Mouse (Mus musculus) kidney, postnatal 10 days (tissue): Measurements from ENCODE around the gene Limd1.

Experiments
- DNase-seq: peaks from one replicate; pipeline ENCODE4 v3.0.0; 2021; ENCODE audit warnings: mixed read lengths

Limd1 gene

DNA sequence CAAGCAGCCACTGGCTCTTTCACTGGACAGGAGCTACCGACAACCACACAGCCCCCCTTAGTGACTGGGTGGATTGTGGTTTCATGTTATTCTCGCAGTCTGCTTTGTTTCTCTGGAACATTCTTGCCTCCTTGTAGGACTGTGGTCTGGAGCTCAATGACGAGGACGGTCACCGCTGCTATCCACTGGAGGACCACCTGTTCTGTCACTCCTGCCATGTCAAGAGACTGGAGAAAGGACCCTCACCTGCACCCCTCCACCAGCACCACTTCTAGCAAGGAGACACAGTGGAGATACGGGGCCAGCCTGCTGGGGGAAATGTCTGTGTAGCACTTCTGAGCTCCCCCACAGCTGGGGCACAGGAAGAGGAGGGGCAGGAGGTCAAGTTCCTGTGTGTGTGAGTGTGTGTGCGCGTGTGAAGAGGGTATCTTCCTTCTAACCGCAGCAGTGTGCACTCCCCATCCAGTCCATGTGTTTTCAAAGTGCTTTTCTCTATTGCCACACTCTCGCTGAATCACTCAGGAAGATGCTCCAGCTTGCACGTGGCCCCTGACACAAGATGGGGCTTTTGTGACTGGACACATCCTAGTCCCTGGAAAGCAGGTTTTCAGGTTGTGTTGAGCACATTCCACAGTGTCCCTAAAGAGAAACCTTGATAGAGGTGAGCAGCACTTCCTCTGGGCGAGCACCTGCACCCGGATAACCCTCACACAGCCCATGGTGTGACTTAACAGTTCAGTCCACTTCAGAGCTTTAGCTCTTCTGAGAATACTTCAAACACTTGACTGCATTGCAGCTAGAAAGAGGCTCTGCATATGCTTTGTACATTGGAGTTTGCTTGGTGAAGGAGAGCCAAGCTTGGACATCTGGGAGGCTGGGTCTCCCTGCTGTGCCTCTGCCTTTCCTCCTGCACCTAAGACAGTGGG lies 40.7 kb downstream of the Limd1 start:
- DNase-seq: no peak

DNA sequence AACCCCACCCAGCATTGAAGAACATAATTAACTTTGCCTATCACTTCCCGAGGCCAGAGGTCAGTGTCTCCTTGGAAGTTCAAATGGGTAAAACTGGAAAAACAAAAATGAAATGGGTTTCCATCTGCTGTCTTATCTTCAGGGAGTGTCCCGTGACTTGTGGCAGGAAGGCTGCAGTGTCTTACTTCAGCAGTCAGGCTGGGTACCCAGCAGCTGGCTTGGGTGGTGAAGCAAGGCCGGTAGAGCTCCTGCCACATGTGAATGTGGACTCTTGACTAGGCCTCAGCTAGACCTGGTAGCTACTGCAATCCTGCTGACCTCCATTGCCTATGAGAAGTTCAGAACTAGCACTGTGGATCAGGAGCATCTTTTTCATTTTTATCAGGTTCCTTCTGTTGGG lies 42.2 kb downstream of the Limd1 start:
- DNase-seq: no peak

DNA sequence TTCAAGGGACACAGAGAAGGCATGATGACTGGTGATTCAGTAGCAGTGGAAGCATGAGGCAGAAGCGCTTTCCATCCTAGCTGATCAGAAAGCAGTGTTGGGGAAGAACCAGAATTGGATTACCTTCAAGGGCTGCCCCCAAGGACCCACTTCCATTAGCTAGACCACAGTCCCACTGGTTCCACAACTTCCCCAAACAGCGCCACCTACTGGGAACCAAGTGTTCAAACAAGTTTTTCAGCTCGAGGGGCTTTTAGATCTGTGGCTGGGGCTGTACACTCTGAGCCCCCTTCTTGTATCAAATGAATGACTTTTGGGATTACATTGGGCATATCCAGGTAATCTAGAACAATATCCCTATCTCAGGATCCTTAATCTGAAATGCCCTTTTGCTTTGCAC lies 45.2 kb downstream of the Limd1 start:
- DNase-seq: peak; percentile 60

DNA sequence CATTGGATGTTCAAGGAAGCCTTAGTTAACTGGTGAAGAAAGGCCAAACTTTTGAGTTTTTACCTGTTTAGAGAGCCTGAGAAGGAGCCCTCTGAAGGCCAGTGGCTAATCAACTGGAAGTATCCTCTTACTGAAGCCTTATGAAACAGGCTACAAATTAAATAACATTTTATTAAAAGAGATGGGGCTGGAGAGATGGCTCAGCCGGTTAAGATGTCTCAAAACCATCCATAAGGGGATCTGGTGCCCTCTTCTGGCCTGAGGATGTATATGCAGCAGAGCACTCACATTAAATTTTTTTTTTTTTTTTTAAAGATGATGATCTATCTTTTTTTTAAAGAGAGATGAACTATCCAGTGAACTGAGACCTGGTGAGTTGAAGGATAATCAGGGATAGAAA lies 46.6 kb downstream of the Limd1 start:
- peak; percentile 84 for DNase-seq

DNA sequence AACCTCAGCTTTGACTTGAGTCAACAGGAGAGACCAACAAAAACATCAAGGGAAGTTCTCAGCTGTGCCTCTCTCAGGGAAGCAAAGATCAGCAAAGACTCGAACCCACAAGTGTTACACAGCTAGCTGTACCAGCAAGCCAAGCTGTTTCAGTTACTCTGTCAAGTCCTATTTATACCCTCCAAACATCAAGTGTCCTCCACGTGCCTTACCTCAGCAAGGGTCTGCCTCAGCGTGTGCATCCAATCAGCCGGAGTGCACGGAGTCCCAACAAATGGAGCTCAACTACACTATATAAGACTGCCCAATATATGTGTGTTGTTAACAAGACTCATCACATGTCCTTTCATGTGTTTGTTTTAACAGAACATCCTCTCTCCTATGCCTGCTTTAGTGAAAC lies 48.0 kb downstream of the Limd1 start:
- DNase-seq: no peak

DNA sequence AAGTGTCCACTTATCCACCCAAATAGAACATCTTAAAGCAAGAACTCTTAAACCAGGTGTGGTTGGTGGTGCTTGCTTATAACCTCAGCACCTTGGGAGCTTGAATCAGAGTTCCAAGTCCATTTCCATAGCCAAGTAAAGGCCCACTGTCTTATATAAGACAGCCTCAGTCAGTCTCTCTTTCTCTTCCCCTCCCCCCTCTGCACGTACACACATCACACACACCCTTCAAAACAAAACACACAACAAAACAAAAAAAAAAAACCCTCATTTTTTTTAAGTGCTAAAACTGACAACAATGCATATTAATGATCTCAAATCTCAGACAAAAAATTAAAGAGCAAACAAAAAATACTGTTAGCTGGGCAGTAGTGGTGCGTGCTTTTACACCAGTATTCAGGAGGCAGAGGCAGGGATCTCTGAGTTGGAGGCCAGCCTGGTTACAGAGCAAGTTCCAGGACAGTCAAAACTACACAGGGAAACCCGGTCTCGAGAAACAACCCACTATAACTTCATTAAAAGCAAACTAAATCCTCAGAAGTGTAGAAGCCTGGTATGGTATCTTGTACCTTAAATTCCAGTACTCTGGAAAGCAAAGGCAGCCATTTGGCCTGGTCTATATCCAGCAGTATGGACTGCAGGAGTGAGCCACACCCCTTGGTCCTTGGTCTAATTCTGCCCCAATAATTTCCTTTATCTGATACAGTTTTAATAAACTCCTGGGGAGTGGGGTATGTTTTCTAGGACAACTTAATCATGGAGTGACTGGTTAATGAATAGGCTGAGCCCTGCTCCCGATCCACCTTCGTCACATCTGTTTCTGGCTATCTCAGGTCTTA lies 49.8 kb downstream of the Limd1 start:
- DNase-seq: no peak

DNA sequence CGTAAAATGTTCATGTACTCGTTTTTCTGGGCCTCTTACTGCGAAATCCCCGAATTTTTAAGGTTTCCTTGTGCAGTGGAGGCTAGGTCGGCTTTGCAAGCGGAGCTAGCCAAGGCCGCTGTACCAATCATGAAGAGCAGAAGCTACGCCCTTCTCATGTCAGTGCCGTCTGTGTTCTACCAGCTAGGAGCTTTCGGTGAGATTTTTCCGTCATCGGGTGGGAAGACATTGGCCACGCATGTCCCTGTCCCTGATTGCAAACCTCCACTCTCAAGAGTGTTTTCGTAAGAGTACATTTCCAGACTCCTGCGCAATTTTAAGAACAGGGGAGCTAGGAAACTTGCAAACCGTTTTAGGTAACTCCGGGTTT lies 50.4 kb downstream of the Limd1 start:
- DNase-seq: peak; percentile 56

DNA sequence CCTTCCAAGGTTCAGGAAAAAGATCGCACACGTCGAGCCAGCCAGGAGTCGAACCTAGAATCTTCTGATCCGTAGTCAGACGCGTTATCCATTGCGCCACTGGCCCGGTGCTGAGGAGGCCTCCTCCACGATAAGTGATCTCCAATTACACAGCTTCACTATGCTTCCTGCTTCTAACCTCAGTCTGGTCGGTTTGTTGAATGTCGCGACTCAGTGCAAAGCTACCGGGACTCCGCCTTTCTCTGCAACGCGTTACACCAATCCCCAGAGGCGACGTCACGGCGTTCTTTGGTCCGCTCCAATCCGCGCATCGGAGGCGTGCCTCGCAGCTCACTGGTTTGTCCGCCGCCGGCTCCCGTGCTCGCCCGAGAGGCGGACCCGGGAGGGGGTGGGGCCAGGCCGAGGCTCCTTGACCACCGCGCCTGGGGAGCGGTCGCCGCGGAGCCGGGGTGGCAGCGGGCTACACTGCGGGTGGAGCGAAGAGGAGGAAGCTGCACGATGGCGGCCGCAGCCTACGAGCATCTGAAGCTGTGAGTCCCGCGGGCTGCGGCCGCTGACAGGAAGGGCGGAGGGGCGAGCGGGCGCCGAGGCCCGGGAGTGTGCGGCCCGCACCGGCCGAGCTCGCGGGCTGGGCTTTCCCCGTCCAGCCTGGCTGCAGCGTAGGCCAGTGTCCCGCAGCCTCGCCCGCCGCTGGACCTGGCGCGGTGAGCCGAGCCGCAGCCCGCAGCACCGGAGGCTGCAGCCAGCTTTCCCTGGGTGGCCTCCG lies 51.1 kb downstream of the Limd1 start, which contains the start of gene Sacm1l:
Gene Sacm1l, plus strand, starts transcription at position 368 of the 766 bp plus-strand sequence.
- peak; percentile 100 for DNase-seq

DNA sequence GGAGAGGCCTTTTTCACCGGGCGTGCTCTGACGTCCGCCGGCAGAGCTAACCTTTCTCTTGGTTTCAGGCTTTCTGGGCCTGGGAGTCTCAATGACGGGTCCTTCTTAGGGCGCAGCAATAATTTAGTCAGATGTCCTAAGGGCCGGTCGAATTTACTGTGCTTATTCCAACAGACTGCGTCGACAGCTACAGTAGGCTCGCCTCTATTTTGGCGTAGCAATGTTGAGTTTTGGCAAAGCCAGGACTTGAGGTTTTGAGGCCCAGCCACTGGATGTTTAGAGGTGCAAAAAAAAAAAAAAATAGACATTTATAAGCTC lies 51.6 kb downstream of the Limd1 start:
- DNase-seq: no peak

DNA sequence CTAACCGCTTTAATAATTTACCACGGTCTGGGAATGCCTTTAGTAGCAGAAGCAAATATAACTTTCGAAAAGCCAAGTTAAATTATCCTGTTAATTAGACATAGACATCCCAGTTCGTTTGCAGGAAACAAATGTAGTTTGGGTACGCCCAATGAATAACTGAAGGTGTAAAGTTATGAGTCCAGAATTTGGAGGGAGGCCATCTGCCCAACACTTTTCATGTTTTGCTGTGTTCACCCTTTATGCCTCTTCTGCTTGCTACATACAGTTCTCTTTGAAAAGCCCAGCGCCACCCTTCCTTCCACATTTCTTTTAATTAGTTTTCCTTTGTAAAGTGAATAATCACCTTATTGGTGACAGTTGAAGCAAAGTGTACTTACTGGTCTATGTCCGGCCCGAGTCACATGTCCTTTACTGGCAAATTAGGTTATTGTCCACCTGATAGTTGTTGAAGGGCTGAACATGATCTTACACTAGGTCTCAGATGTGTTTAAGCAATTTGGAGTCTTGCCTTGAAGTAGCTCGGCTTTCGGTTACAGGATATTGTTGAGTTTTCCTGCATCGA lies 52.1 kb downstream of the Limd1 start:
- DNase-seq: no peak

DNA sequence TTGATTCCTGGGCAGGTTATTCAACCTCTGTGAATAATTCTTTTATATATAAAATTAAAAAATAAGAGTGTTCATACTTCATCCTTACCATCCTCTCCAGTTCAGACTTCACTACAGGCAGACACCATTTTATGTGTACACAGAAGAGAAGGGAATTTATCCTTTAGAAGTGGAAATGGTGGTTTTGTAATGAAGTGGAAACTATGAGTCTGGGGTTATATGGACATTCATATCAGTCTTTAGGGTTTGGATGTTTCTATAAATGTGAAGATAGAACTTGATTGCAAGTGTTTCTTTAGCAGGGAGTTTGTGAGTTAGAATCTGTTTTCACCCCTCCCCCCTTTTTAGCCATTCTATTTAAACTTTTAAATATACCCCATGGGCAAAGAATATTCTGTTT lies 52.7 kb downstream of the Limd1 start:
- DNase-seq: no peak

DNA sequence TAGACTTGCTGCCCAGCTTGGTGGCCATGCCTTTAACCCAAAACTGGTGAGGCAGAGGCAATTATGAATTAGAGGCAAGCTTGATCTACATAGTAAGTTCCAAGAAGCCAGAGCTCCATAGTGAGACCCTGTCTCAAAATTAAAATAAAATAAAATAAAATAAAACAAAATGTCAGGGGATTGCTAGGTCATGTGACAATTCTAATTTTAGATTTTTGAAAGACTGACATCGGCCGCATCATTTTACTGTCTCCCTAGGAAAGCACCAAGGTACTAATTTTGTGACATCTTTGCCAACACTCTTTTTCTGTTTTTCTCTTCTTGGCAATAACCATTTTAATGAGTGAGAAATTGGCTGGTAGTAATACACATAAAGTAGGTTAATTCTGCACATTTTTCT lies 58.1 kb downstream of the Limd1 start:
- no peak for DNase-seq

DNA sequence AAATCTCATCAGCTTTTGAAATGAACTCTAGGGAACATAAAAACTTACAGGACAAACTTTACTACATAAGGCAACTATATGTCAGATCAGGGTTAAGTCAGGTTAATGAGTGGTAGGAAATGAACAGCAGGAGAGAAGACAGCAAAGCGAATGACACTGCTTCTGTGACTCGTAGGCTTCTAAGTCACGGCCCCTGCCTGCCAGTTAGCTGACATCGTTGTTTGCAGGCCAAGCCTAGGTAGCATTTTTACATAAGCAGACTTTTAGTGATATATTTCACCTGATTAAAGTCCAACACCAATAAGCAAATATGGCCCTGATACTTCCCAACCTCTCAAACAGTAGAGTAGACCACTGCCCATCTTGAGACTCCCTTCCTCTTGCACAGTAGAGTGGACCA lies 59.7 kb downstream of the Limd1 start:
- DNase-seq: no peak

DNA sequence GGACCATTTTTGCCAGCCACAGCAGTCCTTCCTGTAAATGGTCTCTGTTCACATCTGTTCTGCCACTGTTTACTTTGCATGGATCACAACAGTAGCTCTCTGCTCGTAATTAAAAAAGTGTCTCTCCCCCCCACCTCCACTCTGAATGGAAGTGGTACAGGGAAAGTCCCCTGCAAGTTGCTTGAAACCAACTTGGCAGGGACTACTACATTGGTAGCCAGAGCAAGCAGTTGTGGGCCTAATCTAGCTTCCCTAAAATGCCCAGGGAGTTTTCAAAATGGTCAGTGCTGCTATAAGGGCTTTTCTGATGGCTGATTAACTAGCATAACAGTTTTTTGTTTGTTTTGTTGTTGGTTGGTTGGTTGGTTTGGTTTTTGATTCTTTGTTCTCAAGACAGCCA lies 60.6 kb downstream of the Limd1 start:
- DNase-seq: no peak

DNA sequence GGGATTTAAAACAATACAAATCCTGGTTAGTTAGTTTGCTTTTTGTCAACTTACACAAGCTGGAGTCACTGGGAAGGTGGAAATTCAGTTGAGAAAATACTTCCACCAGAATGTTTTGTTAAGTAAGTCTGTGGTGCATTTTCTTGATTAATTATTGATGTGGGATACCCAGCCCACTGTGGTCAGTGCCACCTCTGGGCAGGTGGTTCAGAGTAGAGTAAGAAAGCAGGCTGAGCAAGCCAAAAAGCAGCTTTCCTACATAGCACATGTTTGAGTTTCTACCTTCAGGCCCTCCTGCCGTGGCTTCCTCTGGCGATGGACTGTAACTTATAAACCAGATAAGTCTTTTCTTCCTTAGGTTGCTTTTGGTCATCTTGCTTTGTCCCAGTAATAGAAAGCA lies 61.3 kb downstream of the Limd1 start:
- no peak for DNase-seq

DNA sequence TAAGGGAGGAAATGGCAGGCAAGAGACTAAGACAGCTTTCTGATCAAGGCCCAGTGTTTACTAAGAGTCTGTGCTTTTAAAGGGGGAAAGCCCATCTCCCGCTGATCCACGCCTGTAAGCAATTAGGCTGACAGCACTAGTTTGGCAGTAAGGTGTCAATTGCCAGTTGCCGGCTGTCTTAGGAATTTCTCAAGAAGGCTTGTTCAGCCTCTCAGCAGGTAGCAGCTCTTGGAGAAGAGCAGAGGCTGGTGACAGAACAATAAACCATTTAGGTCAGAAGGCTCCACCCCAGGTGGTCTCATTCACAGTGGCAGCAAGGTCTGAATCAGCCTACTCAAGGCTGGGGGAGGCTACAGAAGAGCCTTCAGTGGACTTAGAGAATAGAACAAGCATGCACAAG lies 76.1 kb downstream of the Limd1 start:
- no peak for DNase-seq
